Mouse (Mus musculus) liver, embryonic 15.5 days (tissue): ENCODE data around the gene Cd19. TPM values are rescaled to one million over a fixed set of nuclear protein-coding genes. Genes with fewer than 3 reads are reported as not detected.
A peak's percentile ranks its signal among the peaks of the same experiment; 100 is the strongest.
"Not testable (repeated sequence)": the region's sequence is repeated elsewhere in the genome, so short reads cannot be mapped to it uniquely, and the experiment has no call there.

Experiments used
- ATAC-seq: fragments of 200-750 bp; cut with Nextera tagmentation; 2 replicates; pipeline ENCODE4 v1.8.0; 2017; ENCODE audit warnings: moderate number of reproducible peaks, mild to moderate bottlenecking, moderate library complexity; ENCODE audit not compliant: insufficient read depth
- H3K27ac ChIP-seq: fragments of 300-500 bp; sonication (generic); replicated peaks from 2 replicates; pipeline ENCODE4 v1.5.1; 2015; ENCODE audit warnings: mild to moderate bottlenecking, inconsistent platforms
- H3K27me3 ChIP-seq: fragments of 300-500 bp; sonication (generic); 2 replicates; pipeline ENCODE4 v1.6.1; 2015; ENCODE audit warnings: mild to moderate bottlenecking, inconsistent platforms
- H3K36me3 ChIP-seq: fragments of 300-500 bp; sonication (generic); replicated peaks from 2 replicates; pipeline ENCODE4 v1.6.1; 2015; ENCODE audit warnings: moderate library complexity, mild to moderate bottlenecking, inconsistent platforms
- H3K4me1 ChIP-seq: fragments of 300-500 bp; sonication (generic); replicated peaks from 2 replicates; pipeline ENCODE4 v1.6.1; 2015; ENCODE audit warnings: inconsistent platforms
- H3K4me2 ChIP-seq: fragments of 300-500 bp; sonication (generic); 2 replicates; pipeline ENCODE4 v1.6.1; 2015; ENCODE audit warnings: moderate library complexity, mild to moderate bottlenecking, inconsistent platforms
- H3K4me3 ChIP-seq: fragments of 300-500 bp; sonication (generic); replicated peaks from 2 replicates; pipeline ENCODE4 v1.5.1; 2015; ENCODE audit warnings: mild to moderate bottlenecking, inconsistent platforms
- H3K9ac ChIP-seq: fragments of 300-500 bp; sonication (generic); 2 replicates; pipeline ENCODE4 v1.6.1; 2015; ENCODE audit warnings: moderate library complexity, mild to moderate bottlenecking, inconsistent platforms
- H3K9me3 ChIP-seq: fragments of 300-500 bp; sonication (generic); replicated peaks from 2 replicates; pipeline ENCODE4 v1.6.1; 2016; ENCODE audit warnings: inconsistent platforms
- WGBS: fragments of 180-500 bp; shearing (Covaris S2); methylation state at CpG from one replicate; pipeline ENCODE4 v1.1.7; 2015; ENCODE audit warnings: mixed read lengths; ENCODE audit not compliant: insufficient replicate concordance; 5-methylcytosine and 5-hydroxymethylcytosine counted together
- polyA plus RNA-seq: library from polyadenylated mRNA; unstranded; fragments of >200 nt; fragmentation: Nextera tagmentation; extraction: Ambion mirVana; gene quantifications from 2 replicates; pipeline ENCODE4 v1.2.1, GENCODE M21; 2015

The Cd19 gene
- polyA plus RNA-seq, 1 experiment from 2014 or later, result 2.3 TPM

DNA sequence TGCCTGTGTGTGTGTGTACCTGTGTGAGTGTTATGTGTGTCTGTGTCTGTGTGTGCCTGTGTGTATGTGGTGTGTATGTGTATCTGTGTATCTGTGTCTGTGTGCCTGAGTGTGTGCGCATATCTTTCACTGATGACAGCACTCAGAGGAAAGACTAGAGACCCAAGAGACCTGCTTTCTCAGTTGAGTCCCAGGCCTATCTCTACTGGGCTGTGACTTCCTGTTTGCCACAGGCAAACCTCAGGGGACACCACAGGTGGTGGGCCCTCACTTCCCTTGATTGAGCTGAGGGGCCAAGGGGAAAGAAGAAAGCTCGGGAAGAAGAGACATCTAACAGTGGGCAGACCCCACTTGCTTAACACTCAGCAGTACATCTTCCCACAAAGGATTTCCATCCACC, 1.9 kb upstream of the Cd19 start:
- no peak for ATAC-seq

DNA sequence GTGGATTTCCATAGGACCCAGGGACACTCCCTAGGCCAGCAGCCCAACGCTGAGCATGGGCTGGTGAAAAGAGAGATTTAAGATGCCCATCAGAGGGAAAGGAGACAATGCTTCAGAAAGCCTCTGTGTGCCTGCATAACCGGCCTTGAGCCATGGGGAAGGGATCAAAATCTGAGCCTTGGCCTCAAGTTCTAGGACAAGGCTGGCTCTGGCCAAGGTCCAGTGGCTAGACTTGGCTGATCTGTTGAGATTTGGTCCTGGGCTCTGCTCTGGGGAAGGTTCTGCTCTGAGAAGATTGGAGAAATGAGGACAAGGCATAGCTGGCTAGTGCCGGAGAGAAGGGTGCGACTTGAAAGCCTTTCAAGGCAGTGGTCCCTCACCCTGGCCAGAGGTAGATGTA, 3.6 kb downstream of the Cd19 start:
- H3K9me3 ChIP-seq, result no peaks in the 10 kb centered on the region
- no peaks in the 10 kb centered on the region for H3K36me3 ChIP-seq
- H3K4me2 ChIP-seq, result no peak overlapping the region
- peaks cover 15% of the 10 kb centered on the region; the same call in 1 of the 2 replicates for H3K27me3 ChIP-seq
- H3K4me1 ChIP-seq, result no peaks in the 10 kb centered on the region
- no peak overlapping the region for H3K27ac ChIP-seq
- no peak for ATAC-seq
- H3K9ac ChIP-seq, result no peak overlapping the region
- WGBS, result 71% methylated on average over 4 of the region's 4 CpGs
- no peak overlapping the region for H3K4me3 ChIP-seq

More for the DNA sequence above, 1.9 kb upstream of the Cd19 start:
- Histone ChIP-seq H3K4me2 (no peak overlapping the region), H3K4me3 (no peak overlapping the region), H3K9ac (no peak overlapping the region), H3K27me3 (0 out of 2 replicates have a peak, but pooled peaks cover 5% of the 10 kb centered on the region), H3K27ac (no peak overlapping the region), H3K36me3 (no peaks in the 10 kb centered on the region), H3K4me1 (no peaks in the 10 kb centered on the region), H3K9me3 (no peaks in the 10 kb centered on the region)
- WGBS, result 13% methylated on average over 2 of the region's 2 CpGs

DNA sequence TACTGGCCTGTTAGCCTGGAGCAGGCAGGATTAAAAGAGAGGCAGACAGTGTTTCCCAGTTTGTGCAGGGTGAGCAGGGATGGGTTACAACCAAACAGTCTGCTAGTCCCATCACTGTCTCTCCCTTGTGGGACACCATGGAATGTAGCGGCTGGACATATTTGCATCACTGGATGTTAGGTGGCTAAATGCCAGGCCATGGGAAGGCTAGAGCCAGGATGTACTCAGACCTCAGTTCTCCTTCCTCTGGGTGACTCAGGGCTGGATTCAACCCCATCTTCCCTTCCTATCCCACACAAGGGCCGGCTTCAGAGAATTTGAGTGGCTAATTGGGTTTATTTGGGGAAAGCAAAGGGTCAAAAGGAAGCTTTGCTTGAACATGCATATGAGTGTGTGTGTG, 6.0 kb downstream of the Cd19 start:
- peaks cover 15% of the 10 kb centered on the region; the same call in 1 of the 2 replicates for H3K27me3 ChIP-seq
- no peak overlapping the region for H3K4me3 ChIP-seq
- no peak overlapping the region for H3K4me2 ChIP-seq
- H3K9me3 ChIP-seq, result no peaks in the 10 kb centered on the region
- H3K4me1 ChIP-seq, result no peaks in the 10 kb centered on the region
- H3K9ac ChIP-seq, result no peak overlapping the region
- H3K36me3 ChIP-seq, result no peaks in the 10 kb centered on the region
- 76% methylated on average over 2 of the region's 2 CpGs for WGBS
- ATAC-seq, result no peak
- no peak overlapping the region for H3K27ac ChIP-seq

DNA sequence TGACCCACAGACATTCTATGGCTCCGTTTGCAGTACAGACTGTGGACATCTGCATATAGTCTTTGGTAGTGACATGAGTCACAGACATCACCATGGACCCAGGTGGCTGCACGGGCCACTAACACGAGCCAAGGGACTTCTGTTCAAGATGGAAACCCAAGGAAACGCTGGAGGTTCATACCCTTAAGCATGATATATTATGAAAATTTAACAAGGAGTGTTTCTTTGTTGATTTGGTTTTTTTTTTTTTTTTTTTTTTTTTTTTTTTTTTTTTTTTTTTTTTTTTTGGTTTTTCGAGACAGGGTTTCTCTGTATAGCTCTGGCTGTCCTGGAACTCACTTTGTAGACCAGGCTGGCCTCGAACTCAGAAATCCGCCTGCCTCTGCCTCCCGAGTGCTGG, 12.2 kb downstream of the Cd19 start:
- not testable (repeated sequence) for ATAC-seq, H3K27ac ChIP-seq, H3K4me3 ChIP-seq, H3K36me3 ChIP-seq, H3K4me2 ChIP-seq, H3K9me3 ChIP-seq, H3K4me1 ChIP-seq, H3K27me3 ChIP-seq, H3K9ac ChIP-seq
- WGBS, result 62% methylated on average over 8 of the region's 8 CpGs

DNA sequence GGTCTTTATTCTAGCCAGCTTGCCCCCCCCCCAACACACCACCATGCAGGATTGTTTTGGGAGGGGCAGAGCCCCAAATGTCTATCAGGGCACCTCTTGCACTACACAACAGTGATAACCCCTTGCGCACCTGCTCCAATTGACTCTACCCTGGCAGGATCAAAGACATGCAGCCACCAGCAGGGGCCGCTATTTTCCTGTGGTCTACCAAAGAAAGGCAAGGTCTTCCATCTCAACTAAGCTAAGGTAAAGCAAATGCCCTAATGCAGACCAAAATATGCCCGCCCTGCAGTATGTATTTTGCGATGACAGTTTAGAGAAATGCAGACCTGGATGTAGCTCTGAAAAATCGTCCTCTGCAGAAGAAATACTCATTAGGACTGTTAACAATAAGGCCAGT, 15.1 kb downstream of the Cd19 start:
- Histone ChIP-seq H3K27me3 (no peaks in the 10 kb centered on the region), H3K4me3 (no peak overlapping the region), H3K9ac (no peak overlapping the region), H3K9me3 (no peaks in the 10 kb centered on the region), H3K4me2 (no peak overlapping the region), H3K4me1 (peaks cover 31% of the 10 kb centered on the region), H3K36me3 (no peaks in the 10 kb centered on the region), H3K27ac (no peak overlapping the region)
- WGBS, result 7% methylated on average over 5 of the region's 5 CpGs
- no peak for ATAC-seq

DNA sequence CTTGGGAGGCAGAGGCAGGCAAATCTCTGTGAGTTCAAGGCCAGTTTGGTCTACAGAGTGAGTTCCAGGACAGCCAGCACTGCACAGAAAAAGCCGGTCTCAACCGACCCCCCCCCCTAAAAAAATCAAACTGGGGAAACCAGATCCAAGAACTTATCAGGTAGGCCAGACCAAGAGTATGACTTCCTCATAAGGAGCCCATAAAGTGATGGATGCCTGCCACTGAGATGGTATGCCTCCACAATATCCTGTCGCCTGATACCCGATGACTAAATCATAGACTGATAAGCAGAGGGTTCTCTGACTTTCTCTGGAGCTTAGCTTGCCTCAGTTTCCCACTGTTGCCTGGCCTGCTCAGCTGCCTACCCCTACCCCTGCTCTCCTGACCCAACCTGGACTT, 16.9 kb downstream of the Cd19 start:
- Histone ChIP-seq H3K4me3 (no peak overlapping the region), H3K27ac (peak overlapping the region; percentile 53; the same call in 1 of the 2 replicates), H3K36me3 (0 out of 2 replicates have a peak, but pooled peaks cover 4% of the 10 kb centered on the region), H3K9me3 (no peaks in the 10 kb centered on the region), H3K27me3 (no peaks in the 10 kb centered on the region), H3K4me1 (peaks cover 32% of the 10 kb centered on the region), H3K4me2 (peak overlapping the region; percentile 80), H3K9ac (0 out of 2 replicates have a peak overlapping the region, but pooled peaks have one; percentile 12)
- no peak for ATAC-seq
- WGBS, result 32% methylated on average over 4 of the region's 4 CpGs

DNA sequence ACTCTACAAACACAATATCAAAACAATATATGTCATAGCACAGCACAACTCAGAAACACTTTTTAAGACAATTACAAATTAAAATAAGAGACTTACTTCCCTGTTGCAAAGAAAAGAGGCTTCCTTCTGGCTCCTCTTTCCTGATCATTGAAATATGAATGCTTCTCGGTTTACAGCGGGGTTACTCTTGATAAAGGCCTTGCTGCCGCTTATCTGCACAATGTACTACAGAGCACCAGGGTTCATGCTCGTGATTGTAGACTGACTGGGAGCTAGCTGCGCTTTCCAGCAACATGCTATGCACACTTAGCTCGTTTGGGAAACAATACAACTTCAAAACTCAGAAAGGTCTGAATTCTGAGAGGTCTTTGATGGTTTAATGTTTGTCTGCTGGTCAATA, 17.5 kb downstream of the Cd19 start:
- H3K4me3 ChIP-seq, result peak overlapping the region; percentile 89
- ATAC-seq, result peak; percentile 40
- 0 out of 2 replicates have a peak overlapping the region, but pooled peaks have one; percentile 12 for H3K9ac ChIP-seq
- 0 out of 2 replicates have a peak, but pooled peaks cover 4% of the 10 kb centered on the region for H3K36me3 ChIP-seq
- WGBS, result 10% methylated on average over 6 of the region's 6 CpGs
- H3K27ac ChIP-seq, result peak overlapping the region; percentile 53
- H3K9me3 ChIP-seq, result no peaks in the 10 kb centered on the region
- H3K4me2 ChIP-seq, result peak overlapping the region; percentile 80
- no peaks in the 10 kb centered on the region for H3K27me3 ChIP-seq
- peaks cover 32% of the 10 kb centered on the region for H3K4me1 ChIP-seq

DNA sequence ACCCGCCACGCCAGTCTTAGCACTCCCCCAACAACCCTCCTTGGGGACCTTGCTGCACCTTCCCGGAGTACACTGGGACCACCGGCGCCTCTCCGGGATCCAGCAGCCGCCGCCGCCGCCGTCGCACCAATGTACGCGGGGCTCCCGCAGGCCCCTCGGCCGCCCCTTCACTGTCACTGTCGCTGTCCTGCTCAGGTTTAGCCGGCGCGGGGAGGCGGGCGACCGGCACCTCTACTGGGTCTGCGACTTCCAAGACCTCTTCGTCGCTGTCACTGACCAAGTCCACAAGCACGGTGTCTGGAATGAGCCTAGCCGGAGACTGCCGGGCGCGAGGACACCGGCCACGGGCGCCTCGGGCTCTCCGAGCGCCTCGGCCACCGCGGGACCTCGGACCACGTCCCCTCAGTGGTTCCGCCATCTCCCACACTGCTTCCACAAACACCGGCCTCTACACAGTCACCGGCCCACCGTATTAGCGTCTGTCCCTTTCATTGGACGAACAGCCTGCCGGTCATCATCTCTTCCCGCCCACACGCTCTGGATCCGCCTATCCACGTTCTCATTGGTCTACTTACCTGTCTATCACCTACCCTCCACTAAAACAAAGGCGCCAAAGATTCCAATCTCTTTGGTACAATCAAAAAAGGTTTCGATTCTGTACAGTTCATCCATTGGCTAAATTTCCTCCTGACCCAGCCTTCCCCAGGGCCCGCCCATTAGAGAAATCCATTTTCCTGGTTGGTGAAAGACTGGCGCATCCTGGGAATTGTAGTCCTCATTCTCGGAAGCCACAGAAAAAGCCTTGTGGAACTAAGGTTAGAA, 18.2 kb downstream of the Cd19 start, which contains the start of gene Nfatc2ip:
Gene Nfatc2ip (minus strand): TSS at position 440 of the 822 bp plus-strand sequence.
- H3K9ac ChIP-seq, result peak within 1 kb of the TSS; percentile 94
- ATAC-seq, result peak; percentile 98
- peaks cover 6% of the 10 kb centered on the region for H3K36me3 ChIP-seq
- H3K4me3 ChIP-seq, result peak within 1 kb of the TSS; percentile 89
- H3K27ac ChIP-seq, result peak within 1 kb of the TSS; percentile 82
- H3K4me2 ChIP-seq, result peak within 1 kb of the TSS; percentile 80
- no peaks in the 10 kb centered on the region for H3K27me3 ChIP-seq
- WGBS, result under 1% methylated on average over 59 of the region's 59 CpGs
- H3K9me3 ChIP-seq, result no peaks in the 10 kb centered on the region
- peaks cover 32% of the 10 kb centered on the region for H3K4me1 ChIP-seq

DNA sequence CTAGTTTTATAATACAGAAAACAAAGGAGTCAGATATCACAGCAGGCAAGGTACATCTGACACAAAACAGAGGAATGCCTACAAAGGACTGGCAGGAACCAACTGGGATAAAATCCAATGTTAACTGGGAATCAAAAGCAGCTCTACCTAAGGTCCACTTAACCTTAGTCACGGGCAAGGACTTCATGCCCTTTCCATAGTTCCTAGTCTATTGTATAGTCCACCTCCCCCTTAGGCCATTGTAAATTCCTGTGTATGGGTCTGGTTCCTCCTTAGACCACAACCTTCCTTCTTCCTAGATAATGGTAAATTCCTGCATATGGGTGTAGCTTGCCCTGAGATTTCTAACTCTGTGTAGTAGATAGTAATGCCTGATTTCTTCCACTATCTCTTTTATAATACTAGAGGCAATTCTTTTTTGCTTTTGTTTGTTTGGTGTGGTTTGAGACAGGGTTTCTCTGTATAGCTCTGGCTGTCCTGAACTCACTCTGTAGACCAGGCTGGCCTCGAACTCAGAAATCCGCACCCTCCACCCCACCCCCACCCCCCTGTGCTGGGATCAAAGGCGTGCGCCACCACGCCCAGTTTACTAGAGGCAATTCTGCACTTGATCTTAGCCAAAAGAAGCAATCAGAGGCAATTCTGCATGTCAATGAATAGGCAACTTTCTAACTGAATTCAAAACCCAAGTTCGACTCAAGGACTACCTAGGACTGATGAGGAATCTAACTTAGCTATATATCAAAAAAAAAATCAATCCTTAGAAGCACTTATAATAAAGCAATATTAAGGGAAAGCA, 22.4 kb downstream of the Cd19 start:
- H3K4me1 ChIP-seq, result peaks cover 25% of the 10 kb centered on the region
- H3K9me3 ChIP-seq, ATAC-seq, H3K4me3 ChIP-seq, H3K27ac ChIP-seq, H3K27me3 ChIP-seq, H3K4me2 ChIP-seq, H3K9ac ChIP-seq: not testable (repeated sequence)
- WGBS, result 72% methylated on average over 7 of the region's 7 CpGs
- peaks cover 47% of the 10 kb centered on the region for H3K36me3 ChIP-seq

DNA sequence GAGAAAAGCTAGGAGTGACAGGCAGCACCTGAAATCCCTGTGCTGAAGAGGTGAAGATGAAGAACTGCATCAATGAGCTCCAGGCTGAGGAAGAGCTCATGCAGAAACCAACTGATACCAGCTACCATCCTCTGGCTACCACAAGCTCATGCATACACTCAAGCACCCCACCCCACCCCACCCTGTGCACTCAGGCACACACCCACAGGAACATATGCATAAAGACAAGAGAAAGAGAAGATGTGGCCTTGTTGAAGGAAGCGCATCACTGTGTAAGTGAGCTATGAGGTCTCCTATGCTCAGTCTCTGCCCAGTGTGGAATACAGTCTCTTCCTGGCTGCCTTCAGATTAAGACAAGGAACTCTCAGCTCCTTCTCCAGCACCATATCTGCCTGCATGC, 26.5 kb downstream of the Cd19 start:
- H3K27ac ChIP-seq, result no peak overlapping the region
- no peak overlapping the region for H3K4me2 ChIP-seq
- WGBS, result 93% methylated on average over 1 of the region's 1 CpGs
- H3K36me3 ChIP-seq, result peaks cover 70% of the 10 kb centered on the region
- H3K9ac ChIP-seq, result no peak overlapping the region
- no peaks in the 10 kb centered on the region for H3K9me3 ChIP-seq
- no peak for ATAC-seq
- no peak overlapping the region for H3K4me3 ChIP-seq
- H3K27me3 ChIP-seq, result no peaks in the 10 kb centered on the region
- peaks cover 4% of the 10 kb centered on the region; the same call in 1 of the 2 replicates for H3K4me1 ChIP-seq

DNA sequence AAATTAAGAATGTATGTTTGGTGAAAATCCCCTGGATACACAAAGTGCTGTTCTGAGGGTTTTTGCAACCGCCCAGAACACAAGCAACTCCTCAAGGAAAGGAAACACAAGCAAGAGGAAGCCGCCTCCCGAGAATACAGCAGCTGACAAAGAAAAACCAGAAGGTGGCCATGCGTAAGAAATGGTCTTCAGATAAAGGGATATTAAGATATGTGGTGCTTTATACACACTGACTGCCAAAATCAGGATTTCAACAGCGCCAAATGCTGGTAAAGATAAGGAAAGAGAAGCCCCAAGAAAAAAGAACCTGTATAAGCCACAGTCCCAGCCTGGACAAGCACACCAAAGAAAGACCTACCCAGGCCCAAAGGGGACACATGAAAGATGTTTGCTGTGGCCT, 31.1 kb downstream of the Cd19 start:
- WGBS, result 55% methylated on average over 5 of the region's 5 CpGs
- H3K27ac ChIP-seq, result no peak overlapping the region
- H3K9me3 ChIP-seq, result no peaks in the 10 kb centered on the region
- no peaks in the 10 kb centered on the region for H3K27me3 ChIP-seq
- H3K4me2 ChIP-seq, result no peak overlapping the region
- ATAC-seq, result no peak
- H3K4me1 ChIP-seq, result peaks cover 5% of the 10 kb centered on the region
- no peak overlapping the region for H3K9ac ChIP-seq
- peaks cover 40% of the 10 kb centered on the region for H3K36me3 ChIP-seq
- no peak overlapping the region for H3K4me3 ChIP-seq
